Mouse (Mus musculus) stomach, adult 2 months (tissue): ENCODE results near the gene Arhgap28. TPM values are rescaled to one million over a fixed set of nuclear protein-coding genes. Genes with fewer than 3 reads are reported as not detected.

Source experiments
- polyA plus RNA-seq: library from polyadenylated mRNA; depleted of rRNA; stranded (reverse); fragments of >200 nt; gene quantifications from 2 replicates; pipeline ENCODE4 v1.2.3, GENCODE M21; 2012; rRNA removed

Gene Arhgap28
- polyA plus RNA-seq: 0.57 and 0.93 TPM in 2 replicates

DNA sequence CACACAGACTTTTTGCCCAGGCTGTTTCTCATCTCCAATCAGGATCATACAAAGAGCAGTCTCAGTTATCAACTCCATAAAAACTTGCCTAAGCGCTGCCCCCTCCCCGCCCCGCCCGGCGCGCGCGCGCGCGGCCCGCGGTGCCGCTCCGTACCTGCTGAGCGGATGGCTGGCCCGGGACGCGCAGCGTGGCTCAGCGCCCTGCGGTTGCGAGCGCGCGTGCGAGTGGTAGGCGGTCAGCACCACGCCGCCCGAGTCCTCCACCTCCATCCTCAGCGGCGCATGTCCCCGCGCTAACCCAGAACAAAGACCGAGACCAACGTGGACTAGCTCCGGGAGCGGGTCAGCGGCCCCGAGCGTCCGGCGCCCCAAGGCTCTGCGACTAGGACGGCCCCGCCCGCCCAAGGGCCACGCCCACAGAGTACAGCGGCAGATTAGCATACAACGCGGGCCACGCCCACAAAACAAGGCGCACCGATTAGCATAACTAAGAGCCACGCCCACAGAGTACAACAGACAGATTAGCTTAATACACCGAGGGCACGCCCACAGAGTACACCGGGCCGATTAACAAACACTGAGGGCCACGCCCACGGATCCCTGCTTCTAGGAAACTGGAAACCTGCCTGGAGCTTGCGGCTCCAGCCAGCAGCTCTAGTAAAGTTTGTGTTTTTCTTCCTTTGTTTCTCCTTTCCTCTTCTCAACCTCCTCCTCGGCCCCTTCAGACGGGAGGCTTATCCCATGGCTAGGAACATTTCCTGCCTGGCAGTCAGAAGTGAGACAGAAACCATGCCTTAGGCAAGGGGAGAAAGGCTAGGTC, at the start of gene Arhgap28:
TSS of gene Arhgap28 (minus strand) at position 380 of the 820 bp plus-strand sequence.

